Mouse (Mus musculus) macrophage (primary cell): ENCODE results near the gene Pnpla2. TPM values are rescaled to one million over a fixed set of nuclear protein-coding genes. Genes with fewer than 3 reads are reported as not detected.
A peak's percentile ranks its signal among the peaks of the same experiment; 100 is the strongest.

Experiments
- H3K27ac ChIP-seq: fragments of 350-480 bp; formaldehyde crosslinking; 2 replicates; pipeline ENCODE4 v1.9.0; 2021
- H3K36me3 ChIP-seq: fragments of 350-480 bp; formaldehyde crosslinking; 2 replicates; pipeline ENCODE4 v1.9.0; 2021; ENCODE audit errors: inconsistent target
- H3K4me3 ChIP-seq: fragments of 350-480 bp; formaldehyde crosslinking; 2 replicates; pipeline ENCODE4 v1.9.0; 2021; ENCODE audit errors: inconsistent target
- H3K79me2 ChIP-seq: fragments of 350-480 bp; formaldehyde crosslinking; 2 replicates; pipeline ENCODE4 v1.9.0; 2021; ENCODE audit errors: inconsistent target
- WGBS: methylation state at CpG from one replicate; pipeline ENCODE4 v1.1.7; 2026; ENCODE audit warnings: inconsistent platforms; ENCODE audit not compliant: missing documents; 5-methylcytosine and 5-hydroxymethylcytosine counted together
- polyA plus RNA-seq: library from polyadenylated mRNA; stranded (reverse); fragments of 250-400 nt; gene quantifications from 3 replicates; pipeline ENCODE4 v1.2.4, GENCODE M21; 2018; ENCODE audit warnings: inconsistent platforms

Gene Pnpla2
- polyA plus RNA-seq, 1 experiment from 2014 or later = 135 TPM

DNA sequence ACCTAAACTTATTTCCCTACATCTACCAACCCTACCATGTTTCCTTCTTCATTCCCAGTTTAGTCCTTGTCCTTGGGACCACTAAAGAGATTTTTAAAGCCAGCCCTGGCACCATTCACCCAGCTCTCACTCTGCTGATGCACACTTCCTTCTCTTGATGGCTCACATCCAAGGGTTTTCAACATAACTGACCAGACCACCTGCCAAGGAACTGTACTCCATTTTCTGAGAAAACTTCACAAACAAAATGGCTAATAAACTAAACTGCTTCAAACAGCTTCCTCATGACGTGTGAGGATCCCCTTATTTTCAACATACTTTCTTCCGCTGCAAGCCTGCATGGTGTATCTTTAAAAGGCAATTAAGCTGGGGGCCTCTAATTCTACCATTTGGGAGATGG is 1.4 kb upstream of the Pnpla2 start:
- 65% methylated on average over 2 of the region's 2 CpGs for WGBS
- no peak overlapping the region for H3K4me3 ChIP-seq
- H3K27ac ChIP-seq = no peak overlapping the region
- peaks cover 36% of the 10 kb centered on the region for H3K79me2 ChIP-seq
- peaks cover 13% of the 10 kb centered on the region; the same call in 1 of the 2 replicates for H3K36me3 ChIP-seq

DNA sequence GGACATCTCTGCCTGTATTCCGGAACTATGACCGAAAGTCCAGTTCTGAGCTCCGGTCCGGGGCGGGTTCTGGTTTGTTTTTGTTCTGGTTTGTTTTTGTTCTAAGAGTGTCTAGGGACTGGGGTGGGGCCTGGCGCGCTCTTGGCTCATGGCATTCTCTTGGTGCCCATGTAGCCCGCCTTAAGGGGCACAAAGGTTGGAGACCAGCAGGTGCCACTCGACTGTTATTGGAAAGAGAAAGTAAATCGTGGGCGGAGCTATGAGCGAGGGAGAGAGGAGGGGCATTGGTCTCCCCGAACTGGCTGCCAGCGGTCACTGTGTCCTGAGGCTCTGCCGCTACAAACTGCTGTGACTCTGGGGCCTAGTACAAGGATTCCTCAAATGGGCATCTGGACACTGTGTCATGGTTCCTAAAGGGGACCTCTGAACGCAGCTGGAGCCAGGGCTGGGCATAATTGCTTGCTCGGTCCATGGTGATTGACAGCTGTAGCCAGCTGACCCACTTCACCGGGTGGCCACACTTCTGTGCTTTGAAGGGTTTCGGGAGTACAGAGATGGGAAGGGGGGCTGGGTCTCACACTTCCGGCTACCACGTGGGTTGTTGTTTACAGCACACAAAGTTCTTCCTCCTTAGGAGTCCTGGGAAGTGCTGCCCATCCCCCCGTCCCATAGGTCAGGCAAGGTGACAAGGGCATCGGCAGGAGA is 764 bp downstream of the Pnpla2 start:
- Histone ChIP-seq H3K4me3 (peak overlapping the region; percentile 90), H3K36me3 (peaks cover 18% of the 10 kb centered on the region; the same call in 1 of the 2 replicates), H3K27ac (peak overlapping the region; percentile 77), H3K79me2 (peaks cover 21% of the 10 kb centered on the region)
- WGBS = 2% methylated on average over 20 of the region's 23 CpGs

DNA sequence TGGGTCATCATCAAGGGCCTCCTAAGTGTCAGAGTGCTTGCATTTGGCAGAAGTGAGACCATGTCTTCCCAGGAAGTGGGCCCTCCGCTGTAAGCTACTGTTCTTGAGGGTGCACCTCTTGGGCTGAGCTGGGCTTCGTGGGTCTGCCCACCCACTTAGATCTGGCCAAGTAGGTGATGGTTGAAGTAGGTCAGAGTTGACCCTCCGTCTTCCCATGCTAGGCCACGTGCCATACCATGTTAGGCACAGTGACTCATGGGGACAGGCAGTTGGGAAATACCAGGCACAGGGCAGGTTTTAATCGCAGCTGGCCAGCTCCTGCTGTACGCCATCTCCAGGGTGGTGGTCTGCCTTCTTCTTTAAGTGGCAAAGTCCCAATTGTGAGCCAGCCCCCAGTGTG is 1.7 kb downstream of the Pnpla2 start:
- no peak overlapping the region; the same call in 1 of the 2 replicates for H3K4me3 ChIP-seq
- H3K36me3 ChIP-seq = peaks cover 15% of the 10 kb centered on the region; the same call in 1 of the 2 replicates
- WGBS = 39% methylated on average over 6 of the region's 6 CpGs
- peak overlapping the region; percentile 77 for H3K27ac ChIP-seq
- H3K79me2 ChIP-seq = peaks cover 21% of the 10 kb centered on the region

DNA sequence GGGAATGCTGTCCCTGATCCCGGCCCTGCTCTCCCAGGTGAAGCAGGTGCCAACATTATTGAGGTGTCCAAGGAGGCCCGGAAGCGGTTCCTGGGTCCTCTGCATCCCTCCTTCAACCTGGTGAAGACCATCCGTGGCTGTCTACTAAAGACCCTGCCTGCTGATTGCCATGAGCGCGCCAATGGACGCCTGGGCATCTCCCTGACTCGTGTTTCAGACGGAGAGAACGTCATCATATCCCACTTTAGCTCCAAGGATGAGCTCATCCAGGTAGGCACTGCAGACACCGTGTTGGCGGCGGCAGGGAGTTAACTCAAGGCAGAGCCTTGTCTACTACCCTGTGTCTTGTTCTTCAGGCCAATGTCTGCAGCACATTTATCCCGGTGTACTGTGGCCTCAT is 2.2 kb downstream of the Pnpla2 start:
- H3K27ac ChIP-seq = 0 out of 2 replicates have a peak overlapping the region, but pooled peaks have one; percentile 77
- peaks cover 15% of the 10 kb centered on the region; the same call in 1 of the 2 replicates for H3K36me3 ChIP-seq
- peaks cover 24% of the 10 kb centered on the region for H3K79me2 ChIP-seq
- WGBS = 87% methylated on average over 14 of the region's 14 CpGs
- no peak overlapping the region for H3K4me3 ChIP-seq

DNA sequence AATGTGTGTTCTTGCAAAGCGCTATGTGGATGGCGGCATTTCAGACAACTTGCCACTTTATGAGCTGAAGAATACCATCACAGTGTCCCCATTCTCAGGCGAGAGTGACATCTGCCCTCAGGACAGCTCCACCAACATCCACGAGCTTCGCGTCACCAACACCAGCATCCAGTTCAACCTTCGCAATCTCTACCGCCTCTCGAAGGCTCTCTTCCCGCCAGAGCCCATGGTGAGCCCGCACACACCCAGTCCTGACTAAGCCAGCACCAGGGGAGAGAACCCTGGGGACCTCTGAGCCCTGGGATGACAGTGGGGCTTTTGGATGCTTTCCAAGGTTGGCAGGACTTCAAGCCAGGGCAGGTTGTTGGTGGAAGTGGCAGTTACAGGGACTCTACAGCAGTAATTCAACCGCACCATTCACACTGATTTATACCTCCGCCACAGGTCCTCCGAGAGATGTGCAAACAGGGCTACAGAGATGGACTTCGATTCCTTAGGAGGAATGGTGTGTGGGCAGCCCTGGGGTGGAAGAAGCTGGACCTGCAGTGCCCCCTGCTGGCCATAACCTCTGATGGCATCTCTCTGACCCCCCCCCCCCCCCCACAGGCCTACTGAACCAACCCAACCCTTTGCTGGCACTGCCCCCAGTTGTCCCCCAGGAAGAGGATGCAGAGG is 3.1 kb downstream of the Pnpla2 start:
- 90% methylated on average over 15 of the region's 15 CpGs for WGBS
- no peak overlapping the region for H3K4me3 ChIP-seq
- H3K27ac ChIP-seq = no peak overlapping the region
- H3K79me2 ChIP-seq = peaks cover 27% of the 10 kb centered on the region
- H3K36me3 ChIP-seq = peaks cover 15% of the 10 kb centered on the region; the same call in 1 of the 2 replicates

DNA sequence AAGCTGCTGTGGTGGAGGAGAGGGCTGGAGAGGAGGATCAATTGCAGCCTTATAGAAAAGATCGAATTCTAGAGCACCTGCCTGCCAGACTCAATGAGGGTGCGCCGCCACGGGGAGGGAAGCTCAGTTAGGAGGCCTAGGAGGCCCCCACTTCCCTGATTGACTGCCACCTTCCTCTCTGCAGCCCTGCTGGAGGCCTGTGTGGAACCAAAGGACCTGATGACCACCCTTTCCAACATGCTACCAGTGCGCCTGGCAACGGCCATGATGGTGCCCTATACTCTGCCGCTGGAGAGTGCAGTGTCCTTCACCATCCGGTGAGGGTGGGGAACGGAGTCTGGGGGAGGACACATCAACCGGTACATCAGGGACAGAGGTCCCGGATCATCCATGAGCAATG is 3.7 kb downstream of the Pnpla2 start:
- peaks cover 27% of the 10 kb centered on the region for H3K79me2 ChIP-seq
- 83% methylated on average over 9 of the region's 11 CpGs for WGBS
- H3K4me3 ChIP-seq = no peak overlapping the region
- H3K36me3 ChIP-seq = peaks cover 15% of the 10 kb centered on the region; the same call in 1 of the 2 replicates
- H3K27ac ChIP-seq = no peak overlapping the region

DNA sequence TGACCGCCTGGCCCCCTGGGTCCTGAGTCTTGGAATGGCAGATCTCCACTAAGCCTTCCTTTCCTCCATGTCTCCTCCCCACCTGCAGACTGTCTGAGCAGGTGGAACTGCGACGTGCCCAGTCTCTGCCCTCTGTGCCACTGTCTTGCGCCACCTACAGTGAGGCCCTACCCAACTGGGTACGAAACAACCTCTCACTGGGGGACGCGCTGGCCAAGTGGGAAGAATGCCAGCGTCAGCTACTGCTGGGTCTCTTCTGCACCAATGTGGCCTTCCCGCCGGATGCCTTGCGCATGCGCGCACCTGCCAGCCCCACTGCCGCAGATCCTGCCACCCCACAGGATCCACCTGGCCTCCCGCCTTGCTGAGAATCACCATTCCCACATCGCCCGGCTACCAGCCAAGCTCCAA is 4.3 kb downstream of the Pnpla2 start:
- Histone ChIP-seq H3K27ac (no peak overlapping the region), H3K79me2 (peaks cover 27% of the 10 kb centered on the region), H3K4me3 (no peak overlapping the region), H3K36me3 (peaks cover 15% of the 10 kb centered on the region; the same call in 1 of the 2 replicates)
- 90% methylated on average over 13 of the region's 17 CpGs for WGBS

DNA sequence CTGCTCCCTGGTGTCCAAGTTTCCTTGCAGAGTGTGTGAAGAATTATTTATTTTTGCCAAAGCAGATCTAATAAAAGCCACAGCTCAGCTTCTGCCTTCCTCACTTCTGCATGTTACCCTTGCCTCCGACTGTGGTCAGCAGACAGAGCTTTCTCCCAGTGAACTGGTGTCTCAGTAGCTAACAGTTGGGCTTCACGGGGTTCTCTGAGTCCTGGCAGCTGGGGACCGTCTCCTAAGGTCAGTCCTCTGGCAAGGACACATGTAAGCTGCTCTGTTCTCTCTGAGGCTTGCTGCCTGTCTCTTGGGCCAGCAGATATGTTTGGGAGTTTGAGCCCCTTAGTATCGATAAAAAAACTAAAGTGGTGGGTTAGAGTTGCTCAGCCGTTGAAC is 5.0 kb downstream of the Pnpla2 start:
- H3K4me3 ChIP-seq = no peak overlapping the region
- 84% methylated on average over 5 of the region's 5 CpGs for WGBS
- peak overlapping the region; percentile 58 for H3K27ac ChIP-seq
- H3K36me3 ChIP-seq = peaks cover 15% of the 10 kb centered on the region; the same call in 1 of the 2 replicates
- peaks cover 27% of the 10 kb centered on the region for H3K79me2 ChIP-seq

DNA sequence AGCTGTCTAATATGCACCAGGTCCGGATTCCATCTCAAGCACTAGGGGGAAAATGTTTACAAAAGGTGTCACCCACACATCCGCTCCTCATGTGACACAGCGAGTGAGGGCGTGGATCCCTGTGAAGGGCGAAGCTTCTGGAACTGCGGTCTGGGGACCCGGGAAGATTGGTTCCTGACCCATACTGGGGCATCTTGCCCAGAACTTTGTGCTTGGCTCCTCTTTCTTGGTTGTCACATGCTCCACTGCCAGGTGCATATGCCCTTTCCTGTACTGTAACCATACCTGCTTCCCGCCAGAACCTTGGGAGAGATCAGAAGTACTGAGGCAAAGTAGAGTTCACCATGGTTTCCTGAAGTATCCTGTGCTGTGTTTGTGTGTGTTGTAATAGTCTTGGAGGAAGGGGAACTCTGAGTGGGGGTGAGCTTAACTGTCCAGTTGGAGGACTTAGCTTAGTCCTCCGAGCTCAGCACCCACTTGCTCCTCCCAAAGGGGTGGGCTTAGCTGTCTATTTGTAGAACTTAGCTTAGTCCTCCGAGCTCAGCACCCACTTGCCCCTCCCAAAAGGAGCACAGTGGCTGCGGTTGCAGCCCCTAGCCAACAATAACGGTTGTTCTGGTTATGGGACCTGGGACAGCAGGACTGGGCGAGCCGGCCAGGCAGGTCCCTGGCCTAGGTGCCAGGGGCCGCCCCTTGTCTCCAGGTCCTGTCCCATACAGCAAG is 5.6 kb downstream of the Pnpla2 start, which contains the start of gene Cracr2b:
Cracr2b (plus strand) TSS at position 704 of the 723 bp plus-strand sequence.
- peak within 1 kb of the TSS; percentile 58 for H3K27ac ChIP-seq

DNA sequence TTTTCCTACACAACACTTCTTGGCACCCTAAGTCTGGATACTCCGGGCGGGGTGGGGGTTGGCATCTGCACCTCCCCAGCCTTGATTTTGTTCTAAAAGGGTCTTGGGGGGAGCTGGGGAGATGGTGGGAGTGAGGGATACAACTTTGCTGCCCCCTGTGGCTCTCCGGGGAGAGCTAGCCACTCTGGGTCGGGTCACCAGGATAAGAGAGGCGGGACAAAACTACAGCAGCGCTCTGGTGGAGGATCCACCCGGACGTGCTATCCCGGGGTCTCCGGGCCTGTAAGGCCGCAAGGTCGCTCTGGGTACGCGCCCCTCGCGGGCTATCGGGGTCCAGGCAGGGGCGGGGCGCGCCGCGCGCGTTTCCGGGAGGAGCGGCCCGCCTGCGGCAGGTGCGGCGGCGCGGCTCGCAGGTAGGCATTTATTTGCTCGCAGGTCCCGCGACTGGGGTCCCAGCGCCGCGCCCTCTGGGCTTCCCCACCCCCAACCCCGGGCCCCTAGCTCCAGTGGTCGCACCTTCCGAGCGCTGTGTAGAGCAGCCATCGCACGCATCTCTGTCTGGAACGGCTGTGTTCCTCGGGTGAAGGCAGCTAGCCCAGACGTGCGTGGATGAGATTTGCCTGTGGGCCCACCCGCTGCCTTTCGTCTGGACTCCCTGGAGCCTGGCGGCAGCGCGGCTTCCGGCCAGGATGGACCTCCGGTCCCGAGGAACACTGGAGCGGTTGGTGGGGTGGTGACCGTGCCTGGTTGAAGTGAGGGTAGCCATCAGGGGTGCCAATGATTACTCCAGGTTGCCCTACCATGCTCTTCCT is 6.7 kb downstream of the Pnpla2 start:
- WGBS = 5% methylated on average over 59 of the region's 59 CpGs
- H3K4me3 ChIP-seq = peak overlapping the region; percentile 38
- peaks cover 17% of the 10 kb centered on the region for H3K79me2 ChIP-seq
- peaks cover 15% of the 10 kb centered on the region; the same call in 1 of the 2 replicates for H3K36me3 ChIP-seq
- H3K27ac ChIP-seq = peak overlapping the region; percentile 58

More for the DNA sequence above, 5.6 kb downstream of the Pnpla2 start, which contains the start of gene Cracr2b:
- Histone ChIP-seq H3K4me3 (peak within 1 kb of the TSS; percentile 38), H3K36me3 (peaks cover 15% of the 10 kb centered on the region; the same call in 1 of the 2 replicates), H3K79me2 (peaks cover 27% of the 10 kb centered on the region)
- 55% methylated on average over 15 of the region's 15 CpGs for WGBS

DNA sequence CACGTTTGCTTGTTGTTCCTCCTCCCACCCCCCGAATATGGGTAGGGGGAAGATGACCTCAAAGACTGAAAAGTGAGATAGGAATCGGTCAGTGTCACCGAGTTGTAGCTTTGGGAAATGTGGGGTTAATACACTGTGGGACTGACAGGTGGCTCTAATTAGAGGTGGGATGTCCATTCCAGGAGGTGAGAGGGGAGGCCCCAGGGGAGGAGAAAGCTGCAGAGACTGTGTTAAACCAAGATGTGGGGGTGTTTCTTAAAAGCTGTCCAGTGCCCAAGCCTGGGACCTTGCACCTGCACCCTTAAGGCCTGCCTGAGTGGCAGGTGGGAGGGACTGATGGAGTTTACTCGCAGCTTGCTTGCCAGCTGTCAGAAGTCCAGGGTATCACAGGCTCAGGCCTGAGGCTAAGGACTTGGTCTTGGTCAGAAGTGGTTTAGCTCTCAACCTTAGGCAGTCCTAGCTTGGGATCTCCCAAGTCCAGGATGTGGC is 7.4 kb downstream of the Pnpla2 start:
- peak overlapping the region; percentile 12 for H3K4me3 ChIP-seq
- H3K27ac ChIP-seq = no peak overlapping the region
- H3K36me3 ChIP-seq = peaks cover 15% of the 10 kb centered on the region; the same call in 1 of the 2 replicates
- peaks cover 11% of the 10 kb centered on the region; the same call in 1 of the 2 replicates for H3K79me2 ChIP-seq
- WGBS = 49% methylated on average over 5 of the region's 5 CpGs

DNA sequence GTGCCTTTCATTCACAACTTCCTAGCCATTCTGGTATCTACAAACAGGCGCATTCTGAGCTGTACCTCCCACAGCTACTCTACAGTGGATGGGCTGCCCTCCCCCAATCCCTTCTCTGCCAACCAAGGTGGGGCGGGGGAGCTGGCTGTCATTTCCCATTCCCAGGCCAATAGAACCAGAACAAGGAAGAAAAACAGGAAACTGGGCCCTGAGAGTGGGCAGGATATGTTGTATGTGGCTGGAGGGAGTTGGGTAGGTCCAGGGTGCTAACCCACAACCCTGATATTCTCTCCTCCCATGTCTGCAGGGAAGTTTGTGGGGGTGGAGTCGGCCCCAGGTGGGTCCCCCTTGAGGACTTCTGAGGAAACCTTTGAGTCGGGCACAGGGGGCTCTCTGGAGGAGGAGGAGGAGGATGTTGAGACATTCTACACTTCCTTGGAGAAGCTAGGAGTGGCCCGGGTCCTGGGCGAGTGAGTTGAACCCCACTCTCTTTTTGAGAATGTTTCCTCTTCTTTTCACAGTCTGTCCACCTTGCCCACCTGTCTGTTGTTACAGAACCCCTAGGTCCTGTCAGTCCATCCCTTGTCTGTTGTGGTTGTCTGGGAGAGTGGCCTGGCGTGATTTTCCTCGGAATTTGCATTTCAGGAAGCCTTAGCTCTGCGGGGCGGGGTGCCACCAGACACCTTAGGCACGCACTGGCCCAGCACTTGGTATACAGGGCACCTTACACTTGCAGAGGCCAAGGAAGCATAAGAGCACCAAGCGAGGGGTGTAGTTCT is 9.0 kb downstream of the Pnpla2 start:
- H3K36me3 ChIP-seq = peaks cover 3% of the 10 kb centered on the region; the same call in 1 of the 2 replicates
- peaks cover 23% of the 10 kb centered on the region for H3K79me2 ChIP-seq
- no peak overlapping the region for H3K4me3 ChIP-seq
- no peak overlapping the region for H3K27ac ChIP-seq
- WGBS = 39% methylated on average over 12 of the region's 12 CpGs

DNA sequence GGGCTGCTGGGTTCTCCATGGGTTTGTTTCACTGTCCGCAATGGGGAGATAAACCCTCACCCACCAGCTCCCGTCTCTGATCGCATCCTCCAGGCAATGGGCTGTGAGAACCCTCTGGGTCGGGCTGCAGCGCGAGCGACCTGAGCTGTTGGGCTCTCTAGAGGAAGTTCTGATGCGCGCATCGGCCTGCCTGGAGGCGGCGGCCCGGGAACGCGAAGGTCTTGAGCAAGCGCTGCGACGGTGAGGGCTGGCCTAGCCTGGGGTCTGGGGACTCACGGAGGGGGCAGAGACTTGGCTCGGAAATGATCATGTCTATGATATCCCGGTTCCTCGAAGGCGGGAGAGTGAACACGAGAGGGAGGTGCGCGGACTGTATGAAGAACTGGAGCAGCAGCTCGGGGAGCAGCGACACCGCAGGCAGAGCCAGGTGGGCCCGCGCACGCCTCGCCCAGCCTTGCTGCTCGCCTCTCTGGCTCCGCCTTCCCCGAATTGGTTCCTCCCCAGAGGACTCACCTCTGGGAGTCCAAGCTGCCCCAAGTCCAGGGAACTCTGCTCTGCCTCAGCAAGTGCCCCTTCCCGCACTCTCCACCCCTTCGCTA is 9.7 kb downstream of the Pnpla2 start:
- Histone ChIP-seq H3K79me2 (peaks cover 30% of the 10 kb centered on the region), H3K4me3 (no peak overlapping the region), H3K36me3 (no peaks in the 10 kb centered on the region; the same call in 1 of the 2 replicates), H3K27ac (no peak overlapping the region)
- 28% methylated on average over 38 of the region's 38 CpGs for WGBS
